Mouse (Mus musculus) MEL (cell line): Measurements from ENCODE around the gene Lrrc26. TPM values are rescaled to one million over a fixed set of nuclear protein-coding genes. Genes with fewer than 3 reads are reported as not detected.

Source experiments
- DNase-seq: peaks from one replicate; pipeline ENCODE4 v3.0.0; 2011; ENCODE audit warnings: low read depth, low spot score
- H3K27ac ChIP-seq: 2 replicates; pipeline ENCODE4 v1.5.1; 2012; ENCODE audit warnings: low read depth, mild to moderate bottlenecking, control low read depth, low read length, moderate library complexity; ENCODE audit not compliant: control insufficient read depth
- H3K27me3 ChIP-seq, 2 experiments: fragments of 150-350 bp in 1 of 2; sonication (generic) in 1 of 2; 2 replicates each; pipeline ENCODE4 v1.6.1; 2012; ENCODE audit warnings: low read length in 2 of 2, mild to moderate bottlenecking in 2 of 2, improper control_type of control experiment in 1 of 2, moderate library complexity in 1 of 2; ENCODE audit not compliant: insufficient read depth in 2 of 2, control insufficient read depth in 1 of 2
- H3K36me3 ChIP-seq, 2 experiments: 2 replicates each; pipeline ENCODE4 v1.6.1; 2012 to 2014; ENCODE audit warnings: low read length in 2 of 2, improper control_type of control experiment in 1 of 2, inconsistent platforms in 1 of 2, mild to moderate bottlenecking in 1 of 2; ENCODE audit not compliant: insufficient read depth in 2 of 2, control insufficient read depth in 1 of 2
- H3K4me1 ChIP-seq, 2 experiments: fragments of 150-350 bp in 1 of 2; sonication (generic) in 1 of 2; 2 replicates each; pipeline ENCODE4 v1.6.1; 2012; ENCODE audit warnings: low read length in 2 of 2, improper control_type of control experiment in 1 of 2, mild to moderate bottlenecking in 1 of 2; ENCODE audit not compliant: insufficient read depth in 2 of 2, control insufficient read depth in 1 of 2
- H3K4me3 ChIP-seq, 2 experiments: fragments of 150-350 bp in 1 of 2; sonication (generic) in 1 of 2; 2 replicates each; pipeline ENCODE4 v1.5.1; 2012; ENCODE audit warnings: low read depth in 2 of 2, low read length in 2 of 2, mild to moderate bottlenecking in 2 of 2, moderate library complexity in 2 of 2, control low read depth in 1 of 2, improper control_type of control experiment in 1 of 2; ENCODE audit not compliant: control insufficient read depth in 1 of 2, insufficient read depth in 1 of 2
- H3K79me2 ChIP-seq: 2 replicates; pipeline ENCODE4 v1.6.1; 2012; ENCODE audit warnings: mild to moderate bottlenecking, low read length, moderate library complexity; ENCODE audit not compliant: control insufficient read depth, poor library complexity, insufficient read depth
- H3K9ac ChIP-seq: 2 replicates; pipeline ENCODE4 v1.6.1; 2012; ENCODE audit warnings: low read depth, mild to moderate bottlenecking, control low read depth, low read length, moderate library complexity; ENCODE audit not compliant: control insufficient read depth, poor library complexity, severe bottlenecking
- H3K9me3 ChIP-seq: fragments of 150-350 bp; sonication (generic); replicated peaks from 2 replicates; pipeline ENCODE4 v1.6.1; 2012; ENCODE audit warnings: mild to moderate bottlenecking, low read length, improper control_type of control experiment, moderate library complexity; ENCODE audit not compliant: insufficient read depth
- BHLHE40 ChIP-seq: IDR thresholded peaks from 2 replicates; pipeline ENCODE4 v1.6.1; 2012; ENCODE audit warnings: low read depth, mild to moderate bottlenecking, inconsistent platforms, low read length, improper control_type of control experiment, borderline replicate concordance
- CHD1 ChIP-seq: IDR thresholded peaks from 2 replicates; pipeline ENCODE4 v1.6.1; 2012; ENCODE audit warnings: low read depth, mild to moderate bottlenecking, inconsistent platforms, low read length, improper control_type of control experiment
- CHD2 ChIP-seq: IDR thresholded peaks from 2 replicates; pipeline ENCODE4 v1.6.1; 2011; ENCODE audit warnings: low read length, improper control_type of control experiment
- CTCF ChIP-seq, 3 experiments: IDR thresholded peaks in 2 of 3; conservative IDR thresholded peaks in 1 of 3; 2 replicates each; pipeline ENCODE4 v1.5.1; 2011 to 2012; ENCODE audit warnings: low read length in 3 of 3, low read depth in 2 of 3, mild to moderate bottlenecking in 2 of 3, improper control_type of control experiment in 1 of 3, inconsistent platforms in 1 of 3, mixed read lengths in 1 of 3, moderate library complexity in 1 of 3; ENCODE audit not compliant: control insufficient read depth in 1 of 3, insufficient read depth in 1 of 3, poor library complexity in 1 of 3, severe bottlenecking in 1 of 3
- E2F4 ChIP-seq: IDR thresholded peaks from 2 replicates; pipeline ENCODE4 v1.6.1; 2011; ENCODE audit warnings: low read depth, low read length, improper control_type of control experiment, borderline replicate concordance
- ETS1 ChIP-seq: IDR thresholded peaks from 2 replicates; pipeline ENCODE4 v1.6.1; 2012; ENCODE audit warnings: low read depth, mild to moderate bottlenecking, inconsistent platforms, low read length, improper control_type of control experiment, moderate library complexity
- GABPA ChIP-seq: IDR thresholded peaks from 2 replicates; pipeline ENCODE4 v1.6.1; 2012; ENCODE audit warnings: low read depth, mild to moderate bottlenecking, inconsistent platforms, low read length, improper control_type of control experiment, moderate library complexity
- HCFC1 ChIP-seq: IDR thresholded peaks from 2 replicates; pipeline ENCODE4 v1.6.1; 2012; ENCODE audit warnings: low read depth, mild to moderate bottlenecking, inconsistent platforms, low read length, improper control_type of control experiment, moderate library complexity
- JUND ChIP-seq: IDR thresholded peaks from 2 replicates; pipeline ENCODE4 v1.6.1; 2011; ENCODE audit warnings: low read depth, mild to moderate bottlenecking, improper control_type of control experiment, low read length
- KAT2A ChIP-seq: conservative IDR thresholded peaks from 2 replicates; pipeline ENCODE4 v1.6.1; 2012; ENCODE audit warnings: low read depth, low read length, improper control_type of control experiment, inconsistent platforms
- MAFK ChIP-seq: IDR thresholded peaks from 2 replicates; pipeline ENCODE4 v1.6.1; 2011; ENCODE audit warnings: low read depth, mild to moderate bottlenecking, low read length, improper control_type of control experiment, borderline replicate concordance
- MXI1 ChIP-seq: IDR thresholded peaks from 2 replicates; pipeline ENCODE4 v1.6.1; 2011; ENCODE audit warnings: mild to moderate bottlenecking, low read depth, low read length, improper control_type of control experiment
- MYB ChIP-seq: IDR thresholded peaks from 2 replicates; pipeline ENCODE4 v1.6.1; 2011; ENCODE audit warnings: mild to moderate bottlenecking, low read depth, low read length, improper control_type of control experiment
- MYC ChIP-seq: IDR thresholded peaks from 2 replicates; pipeline ENCODE4 v1.6.1; 2011; ENCODE audit warnings: low read depth, mild to moderate bottlenecking, low read length, improper control_type of control experiment, moderate library complexity
- NRF1 ChIP-seq: IDR thresholded peaks from 2 replicates; pipeline ENCODE4 v1.6.1; 2014; ENCODE audit warnings: low read depth, mild to moderate bottlenecking, inconsistent platforms, low read length, improper control_type of control experiment, moderate library complexity; ENCODE audit not compliant: poor library complexity, insufficient read depth, severe bottlenecking
- POLR2A ChIP-seq, 2 experiments: IDR thresholded peaks; 2 replicates each; pipeline ENCODE4 v1.6.1; 2011 to 2012; ENCODE audit warnings: low read length in 2 of 2, mild to moderate bottlenecking in 2 of 2, control low read depth in 1 of 2, improper control_type of control experiment in 1 of 2, low read depth in 1 of 2, moderate library complexity in 1 of 2; ENCODE audit not compliant: control insufficient read depth in 1 of 2, insufficient read depth in 1 of 2, poor library complexity in 1 of 2
- POLR2AphosphoS2 ChIP-seq: IDR thresholded peaks from 2 replicates; pipeline ENCODE4 v1.6.1; 2011; ENCODE audit warnings: low read length, improper control_type of control experiment
- POLR2AphosphoS5 ChIP-seq: IDR thresholded peaks from 2 replicates; pipeline ENCODE4 v1.6.1; 2012; ENCODE audit warnings: low read depth, borderline replicate concordance, mild to moderate bottlenecking, inconsistent platforms, low read length, moderate library complexity, mixed read lengths
- RCOR1 ChIP-seq: IDR thresholded peaks from 2 replicates; pipeline ENCODE4 v1.6.1; 2012; ENCODE audit warnings: low read depth, mild to moderate bottlenecking, inconsistent platforms, low read length, improper control_type of control experiment
- SIN3A ChIP-seq: IDR thresholded peaks from 2 replicates; pipeline ENCODE4 v1.6.1; 2012; ENCODE audit warnings: low read length, improper control_type of control experiment, inconsistent platforms
- TAL1 ChIP-seq: IDR thresholded peaks from 2 replicates; pipeline ENCODE4 v1.6.1; 2012; ENCODE audit warnings: mild to moderate bottlenecking, inconsistent platforms, low read length, moderate library complexity, mixed read lengths
- TBP ChIP-seq: IDR thresholded peaks from 2 replicates; pipeline ENCODE4 v1.8.0; 2011; ENCODE audit warnings: low read depth, low read length, improper control_type of control experiment
- TCF12 ChIP-seq: IDR thresholded peaks from 2 replicates; pipeline ENCODE4 v1.6.1; 2014; ENCODE audit warnings: low read depth, mild to moderate bottlenecking, inconsistent platforms, low read length, improper control_type of control experiment, moderate library complexity
- UBTF ChIP-seq: IDR thresholded peaks from 2 replicates; pipeline ENCODE4 v1.6.1; 2012; ENCODE audit warnings: low read depth, mild to moderate bottlenecking, inconsistent platforms, low read length, improper control_type of control experiment, moderate library complexity, borderline replicate concordance; ENCODE audit not compliant: insufficient read depth
- USF1 ChIP-seq: IDR thresholded peaks from 2 replicates; pipeline ENCODE4 v1.6.1; 2014; ENCODE audit warnings: low read depth, mild to moderate bottlenecking, inconsistent platforms, low read length, improper control_type of control experiment, moderate library complexity
- ZC3H11A ChIP-seq: IDR thresholded peaks from 2 replicates; pipeline ENCODE4 v1.6.1; 2012; ENCODE audit warnings: low read depth, mild to moderate bottlenecking, inconsistent platforms, low read length, improper control_type of control experiment
- ZKSCAN1 ChIP-seq: IDR thresholded peaks from 2 replicates; pipeline ENCODE4 v1.6.1; 2012; ENCODE audit warnings: low read depth, mild to moderate bottlenecking, inconsistent platforms, low read length, improper control_type of control experiment, moderate library complexity
- ZMIZ1 ChIP-seq: IDR thresholded peaks from 2 replicates; pipeline ENCODE4 v1.6.1; 2012; ENCODE audit warnings: low read depth, mild to moderate bottlenecking, inconsistent platforms, low read length, improper control_type of control experiment, moderate library complexity
- ZNF384 ChIP-seq: IDR thresholded peaks from 2 replicates; pipeline ENCODE4 v1.6.1; 2012; ENCODE audit warnings: low read depth, mild to moderate bottlenecking, inconsistent platforms, low read length, improper control_type of control experiment
- polyA plus RNA-seq, 2 experiments: library from polyadenylated mRNA; stranded (reverse) in 1 of 2; unstranded in 1 of 2; fragments of >175 nt in 1 of 2; fragments of >200 nt in 1 of 2; gene quantifications; 2 replicates each; pipeline versions ENCODE4 v1.2.1 to v1.2.4; 2012; ENCODE audit warnings: low replicate concordance in 2 of 2, low read depth in 1 of 2; ENCODE audit not compliant: insufficient read length in 2 of 2, insufficient read depth in 1 of 2, missing spikeins in 1 of 2
- total RNA-seq: library from RNA; depleted of rRNA; stranded (reverse); fragments of 300-350 nt; gene quantifications from 2 replicates; pipeline ENCODE4 v1.2.3, GENCODE M21; 2012

Gene Lrrc26
- total and polyA plus RNA-seq, 3 experiments: not detected

GRCm38 (mm10) chr2:25310180-25310579, 20.5 kb downstream of the Lrrc26 start:
- no peaks in the 10 kb centered on the region for H3K36me3 ChIP-seq
- TF ChIP-seq MYB (no peak), TBP (no peak), ZMIZ1 (no peak), GABPA (no peak), HCFC1 (no peak), UBTF (no peak), JUND (no peak), POLR2A (IDR thresholded peaks at IDR 0.05; ENCODE audit: control insufficient read depth in 1 of 2, insufficient read depth in 1 of 2, low read depth in 1 of 2, low read length in 2 of 2, poor library complexity in 1 of 2) (no peak), ZNF384 (no peak), POLR2AphosphoS5 (no peak), RCOR1 (no peak), CTCF (IDR thresholded peaks at IDR 0.05 in 2 of 3, conservative IDR thresholded peaks at IDR 0.05 in 1 of 3; ENCODE audit: control insufficient read depth in 1 of 3, insufficient read depth in 1 of 3, low read depth in 2 of 3, low read length in 3 of 3, poor library complexity in 1 of 3, severe bottlenecking in 1 of 3) (no peak), ETS1 (no peak), E2F4 (no peak)
- H3K27me3 ChIP-seq: peaks cover 0 to 2% of the 10 kb centered on the region in 2 experiments; a peak in 1 of 4 replicates
- H3K79me2 ChIP-seq: no peaks in the 10 kb centered on the region
- no peak overlapping the region for H3K27ac ChIP-seq
- H3K9ac ChIP-seq: no peak overlapping the region
- H3K9me3 ChIP-seq: no peaks in the 10 kb centered on the region
- no peak overlapping the region for H3K4me3 ChIP-seq
- no peak for DNase-seq
- H3K4me1 ChIP-seq: no peaks in the 10 kb centered on the region

DNA sequence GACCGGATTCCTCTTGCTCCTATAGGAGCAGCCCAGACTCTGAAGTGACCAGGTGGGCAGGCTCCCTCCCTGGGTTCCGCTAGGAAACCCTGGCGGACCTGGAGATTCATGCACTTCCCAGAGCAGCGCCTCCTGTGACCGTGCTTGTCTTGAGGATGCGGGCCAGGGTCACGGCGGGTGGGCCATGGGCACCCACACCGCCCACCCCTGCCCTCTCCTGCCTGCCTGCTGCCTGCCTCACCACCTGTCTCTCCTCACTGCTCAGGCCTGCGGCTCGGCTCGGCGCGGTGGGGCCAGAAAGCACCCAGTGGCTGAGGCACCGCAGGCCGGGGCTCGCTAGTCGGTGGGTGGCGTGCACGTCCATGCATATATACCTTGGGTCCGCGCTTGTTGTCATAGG, 21.3 kb downstream of the Lrrc26 start:
- no peak for DNase-seq
- Histone ChIP-seq H3K4me1 (no peaks in the 10 kb centered on the region), H3K36me3 (no peaks in the 10 kb centered on the region), H3K27ac (no peak overlapping the region)
- no peak for TF ChIP-seq POLR2AphosphoS2
- no peak for TF ChIP-seq TCF12
- no peak for TF ChIP-seq JUND
- no peak for TF ChIP-seq CHD1
- TF ChIP-seq SIN3A: no peak
- TF ChIP-seq CHD2: no peak
- no peak for TF ChIP-seq ZNF384
- no peak for TF ChIP-seq MAFK
- no peak for TF ChIP-seq ZC3H11A
- TF ChIP-seq MXI1: no peak
- no peak for TF ChIP-seq ZMIZ1
- no peak for TF ChIP-seq NRF1
- no peak for TF ChIP-seq MYC
- TF ChIP-seq UBTF: no peak
- no peak for TF ChIP-seq USF1
- no peak for TF ChIP-seq ZKSCAN1
- TF ChIP-seq TAL1: no peak
- TF ChIP-seq BHLHE40: no peak
- no peak for TF ChIP-seq POLR2A (IDR thresholded peaks at IDR 0.05; ENCODE audit: control insufficient read depth in 1 of 2, insufficient read depth in 1 of 2, low read depth in 1 of 2, low read length in 2 of 2, poor library complexity in 1 of 2)
- no peak for TF ChIP-seq KAT2A
- TF ChIP-seq, all 39 proteins: peak for 0
- peaks cover 0 to 2% of the 10 kb centered on the region in 2 experiments; a peak in 1 of 4 replicates for H3K27me3 ChIP-seq
- no peaks in the 10 kb centered on the region for H3K79me2 ChIP-seq
- H3K4me3 ChIP-seq: no peak overlapping the region
- H3K9ac ChIP-seq: no peak overlapping the region
- H3K9me3 ChIP-seq: no peaks in the 10 kb centered on the region
